Mouse (Mus musculus): Measurements from ENCODE around the gene Gm20503.

The Gm20503 gene

DNA sequence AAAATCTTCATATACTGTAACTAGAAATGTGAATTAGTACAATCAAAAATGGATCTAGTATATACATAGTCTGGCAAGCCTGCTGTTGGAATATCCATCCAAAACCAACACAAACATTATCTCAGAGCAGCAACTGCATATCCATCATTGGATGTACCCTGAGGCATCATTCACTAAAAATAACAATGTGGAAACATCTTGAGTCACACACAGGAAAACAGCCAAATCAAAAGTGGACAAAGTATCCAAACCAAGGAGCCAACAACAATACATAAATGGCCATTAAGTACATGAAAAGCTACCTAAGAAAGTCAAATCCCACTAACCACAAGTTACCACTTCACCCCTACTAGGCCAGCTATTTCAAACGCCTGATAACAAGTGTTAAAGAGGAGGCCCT lies 86.4 kb downstream of the Gm20503 start:
- DNase-seq (ENCODE audit: extremely low read depth, low read depth, low spot score): no peak

Data from fat pad, adult 2 months (tissue).